Mouse (Mus musculus): ENCODE measurements around the gene A830005F24Rik. TPM values are rescaled to one million over a fixed set of nuclear protein-coding genes. Genes with fewer than 3 reads are reported as not detected.

Gene A830005F24Rik
- polyA plus RNA-seq (2016; fragmentation: Nextera tagmentation; extraction: Ambion mirVana), result 2.1 and 3.1 TPM in 2 replicates

DNA sequence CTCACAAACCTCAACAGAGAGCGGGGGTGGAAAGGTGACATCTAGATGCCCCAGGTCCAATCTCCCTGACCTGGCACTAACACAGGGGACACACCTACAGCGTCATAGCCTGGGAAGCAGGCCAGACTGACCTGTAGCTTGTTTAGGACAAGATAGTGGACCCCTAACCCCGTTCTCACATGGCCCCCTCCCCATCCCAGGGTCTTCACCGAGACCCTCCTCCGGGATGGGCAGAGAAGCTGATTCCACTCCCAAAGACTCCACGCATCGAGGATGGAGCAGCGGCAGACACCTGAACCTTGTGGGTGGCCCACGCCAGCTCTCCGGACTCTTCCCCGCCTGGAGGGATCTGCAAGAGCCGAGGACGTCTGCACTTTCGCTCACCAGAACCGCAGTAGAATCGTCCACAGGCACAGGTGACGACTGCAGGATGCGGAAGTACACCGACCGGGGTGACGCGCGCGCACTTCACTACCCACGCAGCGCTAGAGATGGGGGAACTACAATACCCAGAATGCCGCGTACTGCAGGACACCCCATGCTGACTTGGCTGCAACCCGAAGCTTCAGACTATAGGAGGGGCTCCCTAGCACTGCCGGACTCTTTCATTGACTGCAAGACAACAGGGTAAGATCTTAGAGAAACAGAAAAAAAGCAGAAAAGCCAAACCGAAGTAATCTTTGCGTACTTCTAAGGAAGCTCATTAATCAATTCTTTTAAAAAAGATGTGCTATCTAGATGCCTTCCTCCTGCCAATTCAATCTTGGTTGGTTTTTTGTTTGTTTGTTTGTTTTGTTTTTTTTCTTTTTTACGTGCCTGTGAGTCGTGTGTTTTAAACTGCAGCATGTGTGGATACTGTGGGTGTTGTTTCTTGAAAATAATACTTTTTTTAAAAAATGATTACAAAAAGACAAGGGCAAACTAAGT is at the start of gene A830005F24Rik, which contains the start of gene Zfp169:
Gene A830005F24Rik, plus strand, starts transcription at position 568 of the 927 bp plus-strand sequence.
Gene Zfp169, minus strand, starts transcription at position 449 of the 927 bp plus-strand sequence.
- Histone ChIP-seq H3K27me3 (ENCODE audit: low read depth, poor library complexity, severe bottlenecking) (no peaks in the 10 kb centered on the region), H3K36me3 (no peaks in the 10 kb centered on the region), H3K9me3 (replicated peaks) (no peaks in the 10 kb centered on the region), H3K27ac (replicated peaks) (peak within 1 kb of the TSS; percentile 82), H3K4me3 (peak within 1 kb of the TSS; percentile 86), H3K4me1 (peaks cover 20% of the 10 kb centered on the region)
- WGBS, result 3% methylated on average over 34 of the region's 34 CpGs
- peak; percentile 81 for DNase-seq (ENCODE audit: low spot score)

DNA sequence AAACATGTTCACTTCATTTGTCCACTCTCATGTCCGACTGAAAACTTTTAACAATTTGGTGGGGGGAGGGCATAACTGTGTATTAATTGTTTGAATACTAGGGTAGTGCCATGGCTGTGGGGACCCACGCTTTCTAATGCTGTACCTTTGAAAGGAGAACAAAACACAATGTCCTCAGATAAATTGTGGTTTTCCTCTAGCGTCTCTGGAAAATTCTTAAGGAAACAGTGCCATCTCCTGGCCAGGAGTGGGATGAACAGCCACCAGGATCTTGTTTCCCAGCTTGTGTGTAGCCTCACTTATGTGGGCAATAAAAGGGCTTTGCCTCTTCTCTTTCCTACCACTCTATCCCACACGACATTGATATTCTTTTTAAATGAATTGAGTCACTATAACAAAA is 49.2 kb upstream of the A830005F24Rik start:
- H3K4me1 ChIP-seq, result peaks cover 16% of the 10 kb centered on the region; the same call in 1 of the 2 replicates
- 26% methylated on average over 4 of the region's 4 CpGs for whole genome bisulfite sequencing
- H3K9me3 ChIP-seq (replicated peaks), result no peaks in the 10 kb centered on the region
- H3K27me3 ChIP-seq (ENCODE audit: low read depth, poor library complexity, severe bottlenecking), result no peaks in the 10 kb centered on the region
- DNase-seq (ENCODE audit: low spot score), result peak; percentile 75
- H3K4me3 ChIP-seq, result no peak overlapping the region
- H3K27ac ChIP-seq (replicated peaks), result 0 out of 2 replicates have a peak overlapping the region, but pooled peaks have one; percentile 25
- H3K36me3 ChIP-seq, result no peaks in the 10 kb centered on the region

DNA sequence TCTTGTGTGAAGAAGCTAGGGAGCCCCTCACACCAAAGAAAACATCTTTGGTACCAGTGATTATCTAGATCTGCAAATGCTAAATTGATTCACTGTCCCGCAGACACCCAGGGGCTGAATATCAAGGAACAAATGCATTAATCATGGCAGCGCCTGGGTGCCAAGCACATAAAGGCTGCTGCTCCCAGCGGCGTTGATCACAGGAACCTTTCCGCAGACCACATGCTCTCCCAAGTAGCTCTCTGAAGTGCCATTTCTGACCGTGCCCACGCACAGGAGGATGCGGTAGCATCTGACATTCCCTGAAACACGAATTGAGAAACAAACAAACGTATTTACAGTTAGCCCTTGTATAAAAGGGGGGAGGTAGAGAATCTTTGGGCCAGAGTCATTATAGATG is 47.2 kb upstream of the A830005F24Rik start:
- no peak overlapping the region for H3K27ac ChIP-seq (replicated peaks)
- DNase-seq (ENCODE audit: low spot score), result no peak
- H3K9me3 ChIP-seq (replicated peaks), result no peaks in the 10 kb centered on the region
- no peaks in the 10 kb centered on the region for H3K27me3 ChIP-seq (ENCODE audit: low read depth, poor library complexity, severe bottlenecking)
- H3K4me1 ChIP-seq, result peaks cover 16% of the 10 kb centered on the region; the same call in 1 of the 2 replicates
- no peaks in the 10 kb centered on the region for H3K36me3 ChIP-seq
- no peak overlapping the region for H3K4me3 ChIP-seq
- WGBS, result 77% methylated on average over 10 of the region's 10 CpGs

DNA sequence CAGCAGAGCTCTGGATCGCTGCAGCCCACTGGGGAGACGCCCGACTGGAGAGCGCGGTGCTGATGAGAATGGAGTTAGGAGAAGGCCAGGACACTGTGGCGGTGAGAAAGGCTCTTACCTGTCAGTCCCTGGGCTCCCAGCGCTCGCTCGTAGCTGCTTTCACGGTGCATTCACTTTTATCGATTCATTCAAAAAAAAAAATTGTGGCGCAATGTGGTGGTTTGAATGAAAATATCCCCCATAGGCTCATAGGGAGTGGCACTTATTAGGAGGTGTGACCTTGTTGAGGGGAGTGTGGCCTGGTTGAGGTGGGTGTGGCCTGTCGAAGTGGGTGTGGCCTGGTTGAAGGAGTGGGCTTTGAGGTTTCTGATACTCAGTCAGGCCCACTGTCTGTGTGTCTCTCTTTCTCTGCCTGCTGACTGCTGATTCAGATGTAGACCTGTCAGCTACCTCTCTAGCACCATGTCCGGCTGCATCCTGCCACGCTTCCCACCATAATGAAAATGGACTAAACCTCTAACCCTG is 44.7 kb upstream of the A830005F24Rik start:
- WGBS, result 67% methylated on average over 15 of the region's 15 CpGs
- no peak for DNase-seq (ENCODE audit: low spot score)
- Histone ChIP-seq H3K27me3 (ENCODE audit: low read depth, poor library complexity, severe bottlenecking) (no peaks in the 10 kb centered on the region), H3K27ac (replicated peaks) (no peak overlapping the region), H3K9me3 (replicated peaks) (no peaks in the 10 kb centered on the region), H3K36me3 (no peaks in the 10 kb centered on the region), H3K4me1 (peaks cover 16% of the 10 kb centered on the region; the same call in 1 of the 2 replicates), H3K4me3 (no peak overlapping the region)

DNA sequence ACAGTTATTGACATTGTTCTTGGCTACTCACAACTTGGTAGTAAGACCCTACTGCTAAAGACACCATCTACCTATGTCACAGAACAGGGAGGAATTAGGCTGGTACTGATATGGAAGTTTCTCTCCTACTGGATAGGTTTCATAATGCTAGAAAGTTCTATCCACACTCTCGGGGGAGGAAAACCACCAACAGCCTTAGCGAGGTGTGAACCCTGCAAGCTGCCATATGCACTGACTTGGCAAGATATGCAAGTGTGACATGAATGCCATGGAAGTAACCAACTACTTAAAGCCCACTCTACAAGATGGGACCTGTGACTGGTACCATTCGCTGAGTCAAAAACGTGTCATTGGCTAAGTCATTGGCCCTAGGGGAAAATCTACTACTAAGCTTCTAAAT is 29.8 kb upstream of the A830005F24Rik start:
- DNase-seq (ENCODE audit: low spot score), result no peak
- Histone ChIP-seq H3K36me3 (peaks cover 26% of the 10 kb centered on the region), H3K9me3 (replicated peaks) (no peaks in the 10 kb centered on the region), H3K4me1 (no peaks in the 10 kb centered on the region), H3K4me3 (no peak overlapping the region), H3K27ac (replicated peaks) (no peak overlapping the region), H3K27me3 (ENCODE audit: low read depth, poor library complexity, severe bottlenecking) (no peaks in the 10 kb centered on the region)
- 95% methylated on average over 4 of the region's 4 CpGs for WGBS

DNA sequence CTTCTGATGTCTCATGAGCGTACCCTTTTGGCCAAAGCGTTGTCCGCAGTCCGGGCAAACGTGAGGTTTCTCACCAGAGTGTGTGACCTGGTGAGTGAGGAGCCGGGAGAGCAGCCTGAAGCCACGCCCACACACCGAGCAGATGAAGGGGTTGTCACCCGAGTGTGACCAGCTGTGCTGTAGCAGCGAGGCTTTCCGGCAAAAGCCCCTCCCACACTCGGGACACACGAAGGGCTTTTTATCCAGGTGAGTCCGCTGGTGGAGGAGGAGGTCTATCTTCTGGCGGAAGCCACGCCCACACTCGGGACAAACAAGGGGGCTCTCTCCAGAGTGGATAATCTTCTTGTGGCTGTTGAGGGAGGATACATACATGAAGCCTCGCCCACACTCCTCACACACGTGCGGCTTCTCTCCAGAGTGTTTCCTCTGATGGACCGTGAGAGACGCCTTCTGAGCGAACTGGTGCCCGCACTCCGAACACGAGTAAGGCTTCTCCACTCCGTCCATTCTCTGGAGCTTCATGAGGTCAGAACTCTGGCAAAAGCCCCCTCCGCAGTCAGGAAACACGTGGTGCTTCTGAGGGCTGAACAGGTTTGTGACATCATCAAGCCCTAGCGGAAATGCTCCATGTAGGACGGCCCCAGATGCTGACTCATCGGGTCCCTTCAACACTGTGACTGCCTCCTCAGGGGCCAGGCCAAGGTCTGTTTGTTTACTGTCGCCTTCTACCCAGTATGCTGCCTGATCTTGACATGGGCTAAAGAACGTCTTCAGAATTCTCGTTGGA is 22.8 kb upstream of the A830005F24Rik start:
- DNase-seq (ENCODE audit: low spot score), result no peak
- Histone ChIP-seq H3K4me1 (no peaks in the 10 kb centered on the region), H3K27ac (replicated peaks) (no peak overlapping the region), H3K9me3 (replicated peaks) (no peaks in the 10 kb centered on the region; the same call in 1 of the 2 replicates), H3K27me3 (ENCODE audit: low read depth, poor library complexity, severe bottlenecking) (no peaks in the 10 kb centered on the region), H3K36me3 (peaks cover 70% of the 10 kb centered on the region), H3K4me3 (no peak overlapping the region)
- WGBS, result 91% methylated on average over 35 of the region's 35 CpGs

DNA sequence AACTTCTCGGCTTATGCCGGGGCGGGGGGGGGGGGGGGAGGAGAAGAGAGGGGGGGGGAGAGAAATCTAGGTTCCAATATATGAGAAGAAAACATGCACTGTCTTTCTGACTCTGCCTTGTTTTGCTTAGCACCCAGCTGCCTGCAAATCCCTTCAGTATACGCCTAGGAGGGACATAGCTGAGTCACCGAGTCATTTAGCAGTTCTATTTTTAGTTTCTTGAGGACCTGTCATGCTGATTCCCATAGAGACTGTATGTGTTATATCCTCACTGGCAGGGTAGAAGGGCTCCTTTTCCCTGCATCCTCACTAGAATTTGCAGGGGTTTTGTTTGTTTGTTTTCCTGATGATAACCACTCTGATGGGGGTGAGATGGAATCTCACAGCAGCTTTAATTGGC is 20.2 kb upstream of the A830005F24Rik start:
- no peak for DNase-seq (ENCODE audit: low spot score)
- Histone ChIP-seq H3K27me3 (ENCODE audit: low read depth, poor library complexity, severe bottlenecking) (no peaks in the 10 kb centered on the region), H3K4me3 (no peak overlapping the region), H3K9me3 (replicated peaks) (no peaks in the 10 kb centered on the region; the same call in 1 of the 2 replicates), H3K27ac (replicated peaks) (no peak overlapping the region), H3K36me3 (peaks cover 70% of the 10 kb centered on the region), H3K4me1 (peaks cover 9% of the 10 kb centered on the region)
- 71% methylated on average over 4 of the region's 5 CpGs for WGBS

DNA sequence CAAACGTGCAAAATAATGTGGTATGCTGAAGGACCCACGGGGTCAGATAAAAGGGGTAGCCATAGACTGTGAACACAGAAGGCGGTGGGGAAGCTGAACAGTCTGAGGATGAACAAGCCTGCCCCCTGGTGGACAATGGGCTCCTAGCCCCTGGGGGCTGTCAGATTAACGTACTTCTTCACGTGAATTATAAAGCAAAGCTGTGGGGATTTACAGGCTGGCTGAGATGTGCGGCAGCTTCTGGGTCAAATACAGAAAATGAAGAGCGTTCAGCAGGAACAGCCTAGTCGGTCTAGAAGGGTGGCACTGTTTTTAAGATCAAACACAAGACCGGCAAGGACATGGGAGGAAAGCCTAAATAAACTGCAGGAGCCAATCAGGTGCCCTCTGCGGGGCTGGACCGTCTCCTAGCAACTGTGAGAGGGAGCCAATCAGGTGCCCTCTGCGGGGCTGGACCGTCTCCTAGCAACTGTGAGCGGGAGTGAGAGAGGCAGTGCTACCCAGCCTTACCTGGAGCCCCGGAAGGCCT is 15.6 kb upstream of the A830005F24Rik start:
- H3K4me1 ChIP-seq, result peaks cover 11% of the 10 kb centered on the region
- WGBS, result 7% methylated on average over 15 of the region's 15 CpGs

DNA sequence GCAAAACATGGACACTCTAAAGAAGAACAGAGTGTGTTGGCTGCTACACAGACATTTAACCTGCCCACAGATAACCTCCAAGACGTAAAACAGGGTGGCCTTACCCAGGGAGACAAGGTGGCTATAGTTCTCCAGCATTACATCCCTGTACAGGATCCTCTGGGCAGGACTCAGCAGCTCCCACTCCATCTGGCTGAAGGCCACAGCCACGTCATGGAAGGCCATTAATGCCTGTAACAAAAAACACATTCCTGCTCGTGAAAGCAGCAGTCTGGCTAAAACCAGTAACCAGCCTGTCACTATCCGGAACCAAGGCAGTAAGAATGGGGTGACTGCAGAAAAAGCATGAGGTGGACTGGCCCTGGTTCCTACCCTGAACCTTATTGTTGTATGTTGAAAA is 14.7 kb upstream of the A830005F24Rik start:
- DNase-seq (ENCODE audit: low spot score), result no peak
- Histone ChIP-seq H3K27ac (replicated peaks) (no peak overlapping the region), H3K36me3 (peaks cover 42% of the 10 kb centered on the region), H3K9me3 (replicated peaks) (no peaks in the 10 kb centered on the region; the same call in 1 of the 2 replicates), H3K4me3 (no peak overlapping the region), H3K4me1 (peaks cover 11% of the 10 kb centered on the region), H3K27me3 (ENCODE audit: low read depth, poor library complexity, severe bottlenecking) (no peaks in the 10 kb centered on the region)
- 79% methylated on average over 4 of the region's 4 CpGs for WGBS

More for the DNA sequence above, 15.6 kb upstream of the A830005F24Rik start:
- no peaks in the 10 kb centered on the region for H3K27me3 ChIP-seq (ENCODE audit: low read depth, poor library complexity, severe bottlenecking)
- peak; percentile 79 for DNase-seq (ENCODE audit: low spot score)
- H3K4me3 ChIP-seq, result peak overlapping the region; percentile 53
- H3K9me3 ChIP-seq (replicated peaks), result no peaks in the 10 kb centered on the region; the same call in 1 of the 2 replicates
- H3K36me3 ChIP-seq, result peaks cover 41% of the 10 kb centered on the region
- no peak overlapping the region for H3K27ac ChIP-seq (replicated peaks)

DNA sequence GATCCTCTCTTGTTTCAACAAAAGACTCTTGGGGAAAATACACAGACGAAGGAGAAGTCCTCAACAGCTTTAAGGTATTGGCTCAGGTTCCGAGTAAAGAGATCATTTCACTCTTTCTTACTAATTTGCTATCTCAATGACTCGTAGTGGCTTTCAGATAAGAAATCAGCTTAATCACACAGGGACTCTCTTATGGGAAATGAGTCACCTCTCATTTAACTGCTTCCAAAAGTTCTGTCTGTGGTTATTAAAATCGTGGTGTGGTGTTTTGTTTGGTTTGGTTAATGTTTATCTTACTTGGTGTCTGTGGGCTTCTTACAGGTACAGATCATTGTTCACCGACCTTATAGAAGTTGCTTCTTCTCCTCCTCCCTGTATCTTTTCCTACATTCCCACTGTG is 10.9 kb upstream of the A830005F24Rik start:
- Histone ChIP-seq H3K27me3 (ENCODE audit: low read depth, poor library complexity, severe bottlenecking) (no peaks in the 10 kb centered on the region), H3K36me3 (peaks cover 53% of the 10 kb centered on the region), H3K4me1 (peaks cover 9% of the 10 kb centered on the region), H3K4me3 (no peak overlapping the region), H3K9me3 (replicated peaks) (no peaks in the 10 kb centered on the region; the same call in 1 of the 2 replicates), H3K27ac (replicated peaks) (no peak overlapping the region)
- 78% methylated on average over 5 of the region's 5 CpGs for WGBS
- no peak for DNase-seq (ENCODE audit: low spot score)

DNA sequence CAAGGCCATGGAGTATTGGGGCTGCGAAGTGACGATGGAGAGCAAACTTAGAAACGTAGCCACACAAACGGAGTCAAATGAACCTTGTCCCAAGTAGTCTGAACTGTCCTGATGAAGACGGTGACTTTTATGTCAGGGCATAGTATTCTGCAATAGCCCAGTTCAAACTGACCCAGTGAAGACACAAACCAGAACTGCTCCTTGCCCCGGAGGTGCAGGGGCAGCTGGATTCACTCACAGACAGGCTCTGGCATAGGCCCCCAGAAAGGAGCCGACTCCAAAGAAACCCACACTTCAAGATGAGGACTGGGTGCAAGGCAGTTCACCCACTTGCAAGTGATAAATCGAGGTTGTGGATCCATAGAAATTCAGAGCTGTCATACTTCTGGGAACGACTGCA is 4.7 kb upstream of the A830005F24Rik start:
- Histone ChIP-seq H3K4me3 (no peak overlapping the region), H3K27ac (replicated peaks) (no peak overlapping the region), H3K9me3 (replicated peaks) (no peaks in the 10 kb centered on the region), H3K4me1 (peaks cover 15% of the 10 kb centered on the region), H3K36me3 (peaks cover 32% of the 10 kb centered on the region), H3K27me3 (ENCODE audit: low read depth, poor library complexity, severe bottlenecking) (no peaks in the 10 kb centered on the region)
- WGBS, result 92% methylated on average over 9 of the region's 9 CpGs
- no peak for DNase-seq (ENCODE audit: low spot score)

DNA sequence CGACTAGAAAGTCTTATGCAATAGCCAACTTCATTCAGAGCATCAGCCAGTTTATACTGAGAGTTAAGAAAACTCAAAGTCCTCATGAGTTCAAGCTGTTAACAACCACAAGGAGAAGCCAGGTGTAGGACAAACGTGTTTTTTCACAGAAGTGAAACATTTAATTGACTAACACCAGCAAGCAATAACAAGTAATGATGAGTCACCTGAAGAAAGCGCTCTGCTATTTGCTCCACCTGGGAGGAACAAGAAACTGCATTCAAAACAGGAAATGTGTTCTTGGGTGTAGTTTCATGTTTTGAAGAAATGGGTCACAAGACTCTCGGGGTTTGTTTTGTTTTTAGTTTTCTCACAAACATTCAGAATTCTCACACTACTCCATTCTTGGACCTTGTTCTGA is 2.5 kb downstream of the A830005F24Rik start:
- no peak overlapping the region for H3K4me3 ChIP-seq
- H3K4me1 ChIP-seq, result peaks cover 20% of the 10 kb centered on the region
- WGBS, result 88% methylated on average over 4 of the region's 4 CpGs
- no peaks in the 10 kb centered on the region for H3K27me3 ChIP-seq (ENCODE audit: low read depth, poor library complexity, severe bottlenecking)
- no peak overlapping the region for H3K27ac ChIP-seq (replicated peaks)
- no peaks in the 10 kb centered on the region for H3K36me3 ChIP-seq
- no peaks in the 10 kb centered on the region; the same call in 1 of the 2 replicates for H3K9me3 ChIP-seq (replicated peaks)
- no peak for DNase-seq (ENCODE audit: low spot score)

All from midbrain, embryonic 10.5 days (tissue).